Mouse (Mus musculus) c-Kit-negative CD71-positive TER-119-positive erythroid progenitor cells, embryonic 14.5 days (primary cell): Measurements from ENCODE around the gene Lrrc7.

Experiments
- DNase-seq: peaks from one replicate; pipeline ENCODE4 v3.0.0-alpha.2; 2013; ENCODE audit warnings: low read depth, low spot score

Lrrc7 gene

GRCm38 (mm10) chr3:158561987-158562360, at the start of gene Lrrc7:
Lrrc7 (minus strand) TSS chr3:158562221.
- no peak for DNase-seq

DNA sequence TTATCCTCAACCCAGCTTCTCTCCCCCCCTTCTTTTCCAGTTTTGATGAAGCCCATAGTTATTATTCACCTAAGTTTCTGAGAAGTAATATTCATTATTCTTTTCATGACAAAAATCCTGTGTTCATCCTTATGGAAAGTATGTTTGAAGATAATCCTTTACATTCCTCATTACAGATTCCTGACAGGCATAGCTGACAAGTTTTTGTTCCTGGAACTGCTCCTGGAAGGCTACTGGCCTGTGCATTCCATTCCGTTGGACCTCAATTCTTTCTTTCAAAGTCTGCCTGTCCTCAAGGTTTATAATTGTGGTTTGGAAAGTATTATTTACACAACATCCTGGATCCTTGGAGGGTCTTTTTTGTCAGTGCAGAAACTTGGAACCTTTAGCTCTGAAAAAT, 45.0 kb upstream of the Lrrc7 start:
- no peak for DNase-seq

DNA sequence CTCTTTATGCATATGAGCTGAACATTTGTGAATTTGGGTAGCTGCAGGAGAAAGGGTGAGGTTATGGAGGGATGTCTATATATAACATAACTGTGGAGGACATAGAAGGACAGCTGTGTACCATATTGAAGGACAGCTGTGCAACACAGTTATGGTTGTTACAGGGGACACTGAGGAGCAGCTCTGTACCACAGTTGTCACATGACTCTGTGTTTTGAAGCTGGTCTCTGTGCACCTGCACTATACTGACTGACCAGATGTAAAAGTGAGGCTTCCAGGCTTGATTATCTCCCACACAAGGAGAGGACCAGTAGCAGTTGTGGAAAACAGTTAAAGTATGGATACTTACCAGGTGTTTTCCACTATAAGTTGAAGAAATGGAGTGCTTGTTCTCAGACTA, 43.3 kb upstream of the Lrrc7 start:
- no peak for DNase-seq

- no peak for DNase-seq
Observed at GRCm38 (mm10) chr3:158561256-158561986, 600 bp downstream of the Lrrc7 start.

GRCm38 (mm10) chr3:158560891-158561255, 1.1 kb downstream of the Lrrc7 start:
- DNase-seq: no peak

GRCm38 (mm10) chr3:158559691-158560650, 2.0 kb downstream of the Lrrc7 start:
- no peak for DNase-seq

GRCm38 (mm10) chr3:158559131-158559658, 2.8 kb downstream of the Lrrc7 start:
- no peak for DNase-seq

- no peak for DNase-seq
Observed at GRCm38 (mm10) chr3:158558631-158559030, 3.4 kb downstream of the Lrrc7 start.

DNA sequence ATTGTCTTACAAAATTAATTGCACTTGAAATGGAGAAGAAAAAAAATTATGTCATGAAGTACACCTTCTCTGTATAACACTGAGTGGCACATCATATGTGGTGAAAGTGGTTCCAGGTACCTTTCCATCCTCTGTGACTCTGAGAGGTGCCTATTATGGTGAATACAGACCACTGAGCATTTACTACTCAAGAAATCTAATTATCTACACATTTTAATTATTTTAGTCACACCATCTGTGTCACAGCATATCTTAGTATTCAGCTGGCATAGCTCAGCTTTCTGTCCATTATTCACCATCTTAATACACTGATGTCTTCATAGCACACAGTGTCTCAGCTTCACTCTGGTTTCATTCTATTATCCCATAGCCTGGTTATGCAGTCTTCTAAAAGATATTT, 7.7 kb downstream of the Lrrc7 start:
- no peak for DNase-seq

DNA sequence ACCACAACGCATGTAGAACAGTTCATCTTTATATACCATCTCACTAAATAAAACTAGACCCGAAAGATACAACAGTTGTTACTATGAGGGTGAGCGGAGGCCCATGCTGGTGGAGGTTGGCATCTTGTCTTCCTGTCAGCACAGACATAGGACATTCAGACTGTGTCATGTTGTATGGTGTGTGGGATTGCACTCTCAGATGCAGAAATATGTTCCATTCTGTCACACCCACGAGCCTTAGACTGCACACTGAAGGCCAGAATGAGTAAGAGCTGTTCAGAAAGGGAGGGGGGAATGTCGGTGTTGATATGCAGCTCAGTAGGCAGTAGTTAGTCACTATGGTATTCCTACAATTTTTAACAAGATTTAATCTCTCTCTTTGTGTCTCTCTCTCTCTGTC, 9.9 kb downstream of the Lrrc7 start:
- no peak for DNase-seq

DNA sequence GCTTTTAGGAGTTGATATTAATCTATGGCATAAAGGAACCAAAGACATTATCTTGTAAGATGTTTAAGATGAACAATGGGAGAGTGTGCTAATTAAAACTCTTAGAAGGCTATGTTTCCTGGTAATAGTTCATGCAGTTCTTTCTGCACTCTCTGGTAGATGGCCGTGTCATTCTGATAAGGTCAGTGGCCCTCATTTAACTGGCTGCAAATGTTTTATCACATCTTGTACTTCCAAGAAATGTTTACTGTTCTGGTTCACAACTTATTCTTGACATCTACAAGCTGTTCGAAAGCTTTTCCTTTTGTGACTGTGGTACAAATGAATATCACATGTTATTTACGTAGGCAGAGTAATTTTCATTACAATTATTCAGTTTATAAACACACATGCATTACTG, 18.5 kb downstream of the Lrrc7 start:
- DNase-seq: no peak

DNA sequence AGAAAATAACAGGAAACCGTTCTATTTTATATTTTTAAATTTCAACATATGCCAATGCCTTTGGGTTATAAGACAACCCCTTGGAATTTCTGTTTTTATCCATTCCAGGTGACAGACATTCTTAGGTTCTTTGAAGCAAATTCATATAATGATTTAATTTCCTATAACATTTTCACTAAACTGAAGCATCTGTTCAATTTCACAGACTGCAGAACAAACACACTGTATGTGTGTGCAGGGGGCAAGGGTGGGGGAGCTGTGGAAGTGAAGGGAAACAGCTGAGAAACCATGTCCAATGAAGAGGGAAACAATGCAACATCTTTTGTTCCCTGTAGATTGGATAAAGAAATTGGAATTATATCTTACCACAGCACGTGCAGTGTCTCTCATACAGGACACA, 29.2 kb downstream of the Lrrc7 start:
- DNase-seq: no peak

- DNase-seq: no peak
Observed at GRCm38 (mm10) chr3:158528471-158528870, 33.5 kb downstream of the Lrrc7 start.

GRCm38 (mm10) chr3:158493730-158494129, 68.3 kb downstream of the Lrrc7 start:
- no peak for DNase-seq

GRCm38 (mm10) chr3:158479677-158480076, 82.3 kb downstream of the Lrrc7 start:
- no peak for DNase-seq

DNA sequence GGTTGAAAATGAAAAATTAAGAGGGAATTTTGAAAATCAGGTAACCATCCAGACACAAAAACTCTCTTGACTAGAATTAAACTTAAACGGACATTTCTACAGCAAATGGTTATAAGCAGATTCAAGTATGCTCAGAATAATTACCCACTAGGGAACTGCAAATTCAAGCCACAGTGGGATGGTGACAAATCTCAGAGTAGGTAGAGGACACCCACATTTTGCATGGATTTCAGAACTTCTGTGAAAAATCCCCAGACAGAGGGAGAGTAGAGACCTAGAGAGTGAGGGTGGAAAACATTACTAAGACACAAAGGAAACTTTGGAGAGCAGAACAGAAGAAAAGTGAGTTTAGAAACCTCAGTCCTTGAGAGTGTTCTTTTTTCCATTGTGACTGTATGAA, 161.4 kb downstream of the Lrrc7 start:
- DNase-seq: no peak

DNA sequence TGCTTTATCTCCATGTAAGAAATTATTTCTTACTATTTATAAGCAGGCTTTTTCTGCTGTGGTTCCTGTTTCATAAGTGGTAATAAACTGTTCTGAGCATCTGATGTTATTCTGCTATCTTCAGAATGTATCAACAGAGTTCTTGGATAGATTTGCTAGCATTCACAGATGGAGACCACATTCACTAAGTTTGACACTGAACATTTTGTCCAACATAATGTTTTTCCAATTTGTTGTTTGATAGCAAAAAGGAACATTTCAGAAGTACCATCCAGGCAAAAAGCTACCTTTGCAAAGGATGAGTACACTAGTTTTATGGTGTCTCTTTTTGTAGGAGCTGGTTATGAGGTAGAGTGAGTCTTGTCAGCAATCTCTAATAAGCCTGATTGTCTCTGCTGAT, 170.5 kb downstream of the Lrrc7 start:
- DNase-seq: no peak

DNA sequence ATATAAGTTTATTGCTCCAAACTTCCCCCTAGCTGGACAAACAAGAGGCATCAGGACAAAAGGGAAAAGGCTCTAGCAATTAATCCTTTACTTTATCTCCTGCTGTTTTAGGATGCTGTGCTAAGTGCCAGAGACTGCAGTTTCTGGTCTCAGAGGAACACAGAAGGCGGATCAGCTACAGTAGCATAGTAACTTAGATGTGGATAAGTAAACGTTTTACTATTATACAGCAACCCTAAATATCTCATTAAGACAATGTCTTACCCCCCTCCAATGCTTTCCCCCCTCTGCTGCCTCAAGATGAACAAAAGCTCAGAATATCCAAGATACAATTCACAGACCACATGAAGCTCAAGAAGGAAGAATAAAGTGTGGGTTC, 174.0 kb downstream of the Lrrc7 start:
- no peak for DNase-seq

DNA sequence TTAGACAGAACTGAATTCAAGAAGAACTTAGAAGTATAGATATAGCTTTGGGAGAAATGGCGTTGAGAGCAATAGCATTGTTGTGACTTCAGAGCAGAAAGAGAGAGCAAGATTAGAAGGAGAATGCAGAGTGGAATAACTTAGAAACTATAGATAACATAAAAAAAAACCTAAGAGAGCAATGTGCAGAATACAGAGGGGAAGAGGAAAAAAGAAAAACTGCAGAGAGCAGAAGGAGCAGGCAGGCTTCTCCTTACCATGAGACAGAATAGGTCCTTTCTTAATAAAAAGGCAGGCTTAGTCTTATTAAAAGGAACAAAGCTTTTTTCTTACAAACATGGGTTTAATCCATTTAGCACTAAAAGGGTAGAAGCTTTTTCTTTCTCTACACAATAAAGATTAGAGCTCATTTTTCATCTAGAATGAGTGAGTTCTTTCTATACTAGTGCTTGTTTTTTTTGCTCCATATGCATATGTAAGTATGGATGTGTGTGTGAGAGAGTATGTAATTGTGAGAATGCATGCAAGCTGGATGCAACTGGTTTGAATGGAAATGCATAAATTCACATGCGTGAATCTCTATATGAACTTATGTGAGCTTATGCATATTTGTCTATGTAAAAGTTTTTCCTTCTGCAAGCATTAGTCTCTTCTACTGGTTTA, 174.5 kb downstream of the Lrrc7 start:
- no peak for DNase-seq

DNA sequence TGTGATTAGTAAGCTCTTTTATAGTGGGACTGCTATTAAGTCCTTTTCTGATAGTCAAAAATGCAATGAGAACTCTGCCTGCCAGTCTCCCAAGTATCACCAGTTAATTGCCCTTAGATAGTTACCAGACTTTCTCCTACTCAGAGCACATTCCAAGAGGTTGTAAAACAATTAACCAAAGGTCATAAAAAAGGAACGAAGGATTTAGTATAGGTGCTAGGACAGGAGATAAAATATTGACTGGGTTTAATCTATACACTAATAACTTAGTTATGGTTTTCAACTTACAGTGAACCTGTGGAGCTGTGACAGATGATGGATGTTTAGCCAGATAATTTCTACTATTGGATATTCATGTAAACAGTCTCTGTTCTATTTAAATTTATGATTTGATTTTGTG, 175.2 kb downstream of the Lrrc7 start:
- no peak for DNase-seq

DNA sequence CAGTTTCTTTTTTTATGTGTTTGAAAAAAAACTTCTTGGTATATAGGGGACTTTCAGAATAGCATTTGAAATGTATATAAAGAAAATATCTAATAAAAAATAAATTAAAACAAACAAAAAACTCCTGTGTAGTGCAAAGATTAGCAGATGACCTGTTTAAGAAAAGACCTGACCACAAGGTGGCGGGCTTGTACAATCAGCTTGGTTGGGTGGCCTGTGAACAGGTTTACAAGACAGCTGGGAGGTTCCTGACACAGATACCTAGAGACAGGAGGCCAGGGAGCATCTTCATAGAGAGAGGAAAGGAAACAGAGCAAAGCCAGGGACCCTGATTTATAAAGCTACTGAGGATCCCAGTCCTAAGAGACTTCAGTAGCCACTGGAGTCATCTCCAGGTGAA, 186.1 kb downstream of the Lrrc7 start:
- no peak for DNase-seq

GRCm38 (mm10) chr3:158369169-158369568, 192.9 kb downstream of the Lrrc7 start:
- DNase-seq: no peak
